Mouse (Mus musculus) midbrain, embryonic 11.5 days (tissue): ENCODE data around the gene Tlx2. TPM values are rescaled to one million over a fixed set of nuclear protein-coding genes. Genes with fewer than 3 reads are reported as not detected.

Experiments
- ATAC-seq: fragments of 200-750 bp; cut with Nextera tagmentation; 2 replicates; pipeline ENCODE4 v1.8.0; 2017; ENCODE audit warnings: moderate TSS enrichment, moderate library complexity; ENCODE audit not compliant: low FRiP score
- DNase-seq: peaks from one replicate; pipeline ENCODE4 v3.0.0; 2015; ENCODE audit warnings: low spot score; ENCODE audit errors: missing footprints
- H3K27ac ChIP-seq: fragments of 300-500 bp; sonication (generic); 2 replicates; pipeline ENCODE4 v1.5.1; 2014; ENCODE audit warnings: low read depth, low read length
- H3K27me3 ChIP-seq: fragments of 300-500 bp; sonication (generic); 2 replicates; pipeline ENCODE4 v1.6.1; 2014; ENCODE audit warnings: mild to moderate bottlenecking, low read length, moderate library complexity, mixed read lengths; ENCODE audit not compliant: control insufficient read depth, insufficient read depth
- H3K36me3 ChIP-seq: fragments of 300-500 bp; sonication (generic); 2 replicates; pipeline ENCODE4 v1.6.1; 2014; ENCODE audit warnings: mild to moderate bottlenecking, low read length, moderate library complexity, mixed read lengths; ENCODE audit not compliant: control insufficient read depth, insufficient read depth
- H3K4me1 ChIP-seq: fragments of 300-500 bp; sonication (generic); 2 replicates; pipeline ENCODE4 v1.6.1; 2014; ENCODE audit warnings: low read length; ENCODE audit not compliant: control insufficient read depth, insufficient read depth
- H3K4me2 ChIP-seq: fragments of 300-500 bp; sonication (generic); 2 replicates; pipeline ENCODE4 v1.6.1; 2014; ENCODE audit warnings: mild to moderate bottlenecking, moderate library complexity
- H3K4me3 ChIP-seq: fragments of 300-500 bp; sonication (generic); 2 replicates; pipeline ENCODE4 v1.5.1; 2014; ENCODE audit warnings: low read depth, low read length
- H3K9ac ChIP-seq: fragments of 300-500 bp; sonication (generic); 2 replicates; pipeline ENCODE4 v1.6.1; 2014; ENCODE audit warnings: low read length
- H3K9me3 ChIP-seq: fragments of 300-500 bp; sonication (generic); 2 replicates; pipeline ENCODE4 v1.6.1; 2016; ENCODE audit warnings: low read length; ENCODE audit not compliant: control insufficient read depth
- WGBS: fragments of 180-500 bp; shearing (Covaris S2); extraction: QIAGEN DNeasy Blood & Tissue Kit; methylation state at CpG from one replicate; pipeline ENCODE4 v1.1.7; 2014; 5-methylcytosine and 5-hydroxymethylcytosine counted together
- polyA plus RNA-seq: library from polyadenylated mRNA; unstranded; fragments of >200 nt; fragmentation: Nextera tagmentation; extraction: Ambion mirVana; gene quantifications from 2 replicates; pipeline ENCODE4 v1.2.1, GENCODE M21; 2014

Tlx2 gene
- polyA plus RNA-seq, 1 experiment from 2014 or later: not detected

GRCm38 (mm10) chr6:83083497-83083896, 13.4 kb upstream of the Tlx2 start:
- Histone ChIP-seq H3K9me3 (no peaks in the 10 kb centered on the region), H3K36me3 (peaks cover 5% of the 10 kb centered on the region; the same call in 1 of the 2 replicates), H3K9ac (no peak overlapping the region), H3K4me1 (peaks cover 10% of the 10 kb centered on the region; the same call in 1 of the 2 replicates), H3K27me3 (peaks cover 59% of the 10 kb centered on the region), H3K4me2 (no peak overlapping the region), H3K27ac (no peak overlapping the region), H3K4me3 (no peak overlapping the region)
- WGBS: 4% methylated on average over 5 of the region's 5 CpGs
- DNase-seq (no peak), ATAC-seq (no peak)

GRCm38 (mm10) chr6:83080210-83080609, 10.1 kb upstream of the Tlx2 start:
- Histone ChIP-seq H3K27ac (no peak overlapping the region), H3K36me3 (peaks cover 5% of the 10 kb centered on the region; the same call in 1 of the 2 replicates), H3K4me1 (peaks cover 11% of the 10 kb centered on the region), H3K27me3 (peaks cover 42% of the 10 kb centered on the region), H3K9ac (no peak overlapping the region), H3K4me2 (no peak overlapping the region), H3K4me3 (no peak overlapping the region), H3K9me3 (no peaks in the 10 kb centered on the region)
- DNase-seq (no peak), ATAC-seq (no peak)
- WGBS: 91% methylated on average over 5 of the region's 5 CpGs

GRCm38 (mm10) chr6:83078324-83078858, 8.3 kb upstream of the Tlx2 start:
- H3K4me3 ChIP-seq: peak overlapping the region; percentile 76
- H3K9me3 ChIP-seq: no peaks in the 10 kb centered on the region
- under 1% methylated on average over 46 of the region's 46 CpGs for WGBS
- peaks cover 11% of the 10 kb centered on the region for H3K4me1 ChIP-seq
- peaks cover 39% of the 10 kb centered on the region for H3K27me3 ChIP-seq
- peak overlapping the region; percentile 61; the same call in 1 of the 2 replicates for H3K27ac ChIP-seq
- DNase-seq: peak; percentile 100
- peak overlapping the region; percentile 80 for H3K4me2 ChIP-seq
- H3K36me3 ChIP-seq: peaks cover 5% of the 10 kb centered on the region; the same call in 1 of the 2 replicates
- peak overlapping the region; percentile 80 for H3K9ac ChIP-seq
- peak; percentile 94 for ATAC-seq

- peaks cover 38% of the 10 kb centered on the region for H3K27me3 ChIP-seq
These were observed 7.7 kb upstream of the Tlx2 start, which contains the start of gene Pcgf1 for GRCm38 (mm10) chr6:83077630-83078323. Gene Pcgf1, plus strand, starts transcription at chr6:83077869.

GRCm38 (mm10) chr6:83074979-83075378, 4.9 kb upstream of the Tlx2 start:
- Histone ChIP-seq H3K4me1 (peaks cover 23% of the 10 kb centered on the region), H3K27ac (no peak overlapping the region), H3K27me3 (peaks cover 63% of the 10 kb centered on the region), H3K4me3 (no peak overlapping the region), H3K36me3 (no peaks in the 10 kb centered on the region), H3K9ac (no peak overlapping the region), H3K9me3 (no peaks in the 10 kb centered on the region), H3K4me2 (no peak overlapping the region)
- no peak for ATAC-seq
- WGBS: 15% methylated on average over 2 of the region's 2 CpGs
- DNase-seq: no peak

More at GRCm38 (mm10) chr6:83077630-83078323, 7.7 kb upstream of the Tlx2 start, which contains the start of gene Pcgf1:
- ATAC-seq (peak; percentile 82), DNase-seq (no peak)
- no peaks in the 10 kb centered on the region for H3K9me3 ChIP-seq
- H3K4me1 ChIP-seq: peaks cover 11% of the 10 kb centered on the region
- peak within 1 kb of the TSS; percentile 80 for H3K4me2 ChIP-seq
- H3K36me3 ChIP-seq: peaks cover 5% of the 10 kb centered on the region; the same call in 1 of the 2 replicates
- peak within 1 kb of the TSS; percentile 76 for H3K4me3 ChIP-seq
- H3K9ac ChIP-seq: peak within 1 kb of the TSS; percentile 80
- peak within 1 kb of the TSS; percentile 61; the same call in 1 of the 2 replicates for H3K27ac ChIP-seq
- under 1% methylated on average over 54 of the region's 54 CpGs for WGBS

- no peak overlapping the region for H3K27ac ChIP-seq
- no peaks in the 10 kb centered on the region for H3K9me3 ChIP-seq
- H3K27me3 ChIP-seq: peaks cover 91% of the 10 kb centered on the region
- DNase-seq: no peak
- H3K4me3 ChIP-seq: no peak overlapping the region
- H3K36me3 ChIP-seq: no peaks in the 10 kb centered on the region
- no peak overlapping the region for H3K9ac ChIP-seq
- peaks cover 15% of the 10 kb centered on the region for H3K4me1 ChIP-seq
- WGBS: 0% methylated on average over 20 of the region's 24 CpGs
- peak; percentile 41 for ATAC-seq
- H3K4me2 ChIP-seq: no peak overlapping the region
These were observed 1.1 kb upstream of the Tlx2 start for GRCm38 (mm10) chr6:83071220-83071619.

- Histone ChIP-seq H3K4me3 (peak overlapping the region; percentile 16), H3K27me3 (peaks cover 91% of the 10 kb centered on the region), H3K4me1 (peaks cover 15% of the 10 kb centered on the region), H3K9ac (no peak overlapping the region), H3K27ac (no peak overlapping the region), H3K9me3 (no peaks in the 10 kb centered on the region), H3K36me3 (no peaks in the 10 kb centered on the region), H3K4me2 (peak overlapping the region; percentile 12)
- DNase-seq (peak; percentile 98), ATAC-seq (peak; percentile 55)
- WGBS: under 1% methylated on average over 57 of the region's 58 CpGs
These were observed 472 bp upstream of the Tlx2 start for GRCm38 (mm10) chr6:83070311-83071219.

GRCm38 (mm10) chr6:83069488-83070246, 426 bp downstream of the Tlx2 start:
- Histone ChIP-seq H3K9ac (no peak overlapping the region), H3K9me3 (no peaks in the 10 kb centered on the region), H3K27me3 (peaks cover 95% of the 10 kb centered on the region), H3K4me2 (peak overlapping the region; percentile 12; the same call in 1 of the 2 replicates), H3K27ac (no peak overlapping the region), H3K4me1 (peaks cover 15% of the 10 kb centered on the region), H3K36me3 (no peaks in the 10 kb centered on the region), H3K4me3 (peak overlapping the region; percentile 16)
- peak; percentile 38; the same call in 1 of the 2 replicates for ATAC-seq
- WGBS: 1% methylated on average over 61 of the region's 69 CpGs
- DNase-seq: peak; percentile 94
